24 mouse cellular contexts compared by ENCODE assay signal in genomic region chr11:75762708-75763107, GRCm38 (mm10). TPM values are rescaled to one million over a fixed set of nuclear protein-coding genes. Genes with fewer than 3 reads are reported as not detected.
DNase-seq lines count a peak whose midpoint lies in the region; ATAC-seq and TF ChIP-seq lines count a peak whose summit lies in the region.
"Had no signal": no experiment of that assay in that cellular context is flagged by ENCODE, and none has a peak within 500 bp of the region (broad histone marks: within the 10 kb centered on the region; RNA-seq: fewer than 3 reads in every experiment).

No protein-coding gene starts in this region.

- 88% methylated on average over 2 of the region's 2 CpGs for WGBS in heart, embryonic 11.5 days (ENCODE audit: insufficient replicate concordance)
- WGBS in lung, postnatal 0 days, result 65% methylated on average over 2 of the region's 2 CpGs
- 73% methylated on average over 2 of the region's 2 CpGs for WGBS in limb, embryonic 10.5 days
- WGBS in hindbrain, postnatal 0 days, result 83% methylated on average over 2 of the region's 2 CpGs

- no peak for TF ChIP-seq EP300 in lung, postnatal 0 days (IDR thresholded peaks at IDR 0.05)

- peak; percentile 85 for DNase-seq in heart, adult 11 months
- DNase-seq in lung, postnatal 0 days (ENCODE audit: low spot score), result no peak
- no peak for DNase-seq in lung, postnatal 14 days
- peak; percentile 28 for DNase-seq in limb, embryonic 10.5 days (ENCODE audit: low spot score)
- no peak for DNase-seq in hindbrain, postnatal 0 days (ENCODE audit: low spot score)
- DNase-seq: adrenal gland, postnatal 10 days; adrenal gland, postnatal 36 days; cerebellum, adult 18-20 months; cerebellum, adult 9-10 months; cerebellum, postnatal 14 days; gastrocnemius, postnatal 14 days; heart, adult 2 months; heart, postnatal 10 days; heart, postnatal 4 days had no signal

- H3K27me3 ChIP-seq in heart, embryonic 11.5 days (ENCODE audit: control insufficient read depth, insufficient read depth, low read length), result no peaks in the 10 kb centered on the region
- H3K27me3 ChIP-seq in lung, postnatal 0 days (replicated peaks; ENCODE audit: insufficient read depth, low read length), result no peaks in the 10 kb centered on the region
- no peaks in the 10 kb centered on the region for H3K27me3 ChIP-seq in limb, embryonic 10.5 days (ENCODE audit: low read depth, poor library complexity, severe bottlenecking)
- H3K27me3 ChIP-seq in hindbrain, postnatal 0 days (ENCODE audit: insufficient read depth, low read length), result no peaks in the 10 kb centered on the region
- H3K27me3 ChIP-seq: forebrain, embryonic 13.5 days; heart, embryonic 12.5 days; heart, embryonic 15.5 days; intestine, embryonic 15.5 days had no signal

- H3K4me2 ChIP-seq in heart, embryonic 11.5 days, result no peak overlapping the region
- no peak overlapping the region for H3K4me2 ChIP-seq in lung, postnatal 0 days (replicated peaks; ENCODE audit: low read depth, low read length)
- no peak overlapping the region for H3K4me2 ChIP-seq in hindbrain, postnatal 0 days (ENCODE audit: low read depth, low read length)
- H3K4me2 ChIP-seq: forebrain, embryonic 13.5 days; heart, embryonic 12.5 days; heart, embryonic 15.5 days; hindbrain, embryonic 14.5 days; intestine, embryonic 15.5 days had no signal

- no peak for TF ChIP-seq CTCF in lung, postnatal 0 days (IDR thresholded peaks at IDR 0.05)
- TF ChIP-seq CTCF in hindbrain, postnatal 0 days (IDR thresholded peaks at IDR 0.05; ENCODE audit: low read depth), result no peak

- ATAC-seq in heart, embryonic 11.5 days (replicated peaks; ENCODE audit: insufficient number of reproducible peaks, low FRiP score, low TSS enrichment), result no peak
- ATAC-seq in lung, postnatal 0 days, result peak; percentile 23
- ATAC-seq in hindbrain, postnatal 0 days, result no peak
- ATAC-seq in monocyte, adult 5-6 weeks (replicated peaks; ENCODE audit: insufficient number of reproducible peaks, low FRiP score, low TSS enrichment, poor library complexity, severe bottlenecking), result no peak
- ATAC-seq: CD4-positive, CD25-positive, alpha-beta regulatory T cell, adult 4 months; forebrain, embryonic 13.5 days; forebrain, embryonic 16.5 days; intestine, embryonic 15.5 days had no signal

- no peaks in the 10 kb centered on the region for H3K4me1 ChIP-seq in heart, embryonic 11.5 days (ENCODE audit: control insufficient read depth, insufficient read depth, low read length)
- H3K4me1 ChIP-seq in lung, postnatal 0 days (ENCODE audit: insufficient read depth, low read depth, low read length), result no peaks in the 10 kb centered on the region
- H3K4me1 ChIP-seq in limb, embryonic 10.5 days, result no peaks in the 10 kb centered on the region
- no peaks in the 10 kb centered on the region for H3K4me1 ChIP-seq in hindbrain, postnatal 0 days (ENCODE audit: insufficient read depth, low read length)
- H3K4me1 ChIP-seq: forebrain, embryonic 10.5 days; forebrain, embryonic 13.5 days; heart, embryonic 12.5 days; intestine, embryonic 15.5 days had no signal

- H3K9me3 ChIP-seq in heart, embryonic 11.5 days (replicated peaks; ENCODE audit: control insufficient read depth, low read length), result no peaks in the 10 kb centered on the region
- H3K9me3 ChIP-seq in lung, postnatal 0 days (ENCODE audit: low read length), result no peaks in the 10 kb centered on the region
- H3K9me3 ChIP-seq in limb, embryonic 10.5 days (replicated peaks), result no peaks in the 10 kb centered on the region
- H3K9me3 ChIP-seq in hindbrain, postnatal 0 days (ENCODE audit: low read length), result no peaks in the 10 kb centered on the region
- H3K9me3 ChIP-seq: forebrain, embryonic 10.5 days; forebrain, embryonic 13.5 days; heart, embryonic 12.5 days; heart, embryonic 15.5 days; intestine, embryonic 15.5 days had no signal

- no peak overlapping the region for H3K4me3 ChIP-seq in heart, embryonic 11.5 days (ENCODE audit: low read depth, low read length)
- no peak overlapping the region for H3K4me3 ChIP-seq in lung, postnatal 0 days (ENCODE audit: low read depth, low read length)
- H3K4me3 ChIP-seq in limb, embryonic 10.5 days, result no peak overlapping the region
- no peak overlapping the region for H3K4me3 ChIP-seq in hindbrain, postnatal 0 days (ENCODE audit: low read length)
- H3K4me3 ChIP-seq: forebrain, embryonic 10.5 days; forebrain, embryonic 13.5 days; heart, adult 2 months; heart, embryonic 12.5 days; heart, embryonic 15.5 days; intestine, embryonic 15.5 days had no signal

- H3K36me3 ChIP-seq in heart, embryonic 11.5 days (ENCODE audit: control insufficient read depth, insufficient read depth, low read length), result peaks cover 23% of the 10 kb centered on the region
- H3K36me3 ChIP-seq in lung, postnatal 0 days (ENCODE audit: insufficient read depth, low read length), result peaks cover 22% of the 10 kb centered on the region
- H3K36me3 ChIP-seq in limb, embryonic 10.5 days, result peaks cover 99% of the 10 kb centered on the region
- peaks cover 37% of the 10 kb centered on the region for H3K36me3 ChIP-seq in hindbrain, postnatal 0 days (ENCODE audit: insufficient read depth, low read length)

- no peak overlapping the region for H3K9ac ChIP-seq in heart, embryonic 11.5 days (ENCODE audit: low read depth, low read length)
- no peak overlapping the region for H3K9ac ChIP-seq in lung, postnatal 0 days (replicated peaks; ENCODE audit: low read depth)
- no peak overlapping the region for H3K9ac ChIP-seq in hindbrain, postnatal 0 days (replicated peaks; ENCODE audit: low read length)
- H3K9ac ChIP-seq: forebrain, embryonic 13.5 days; heart, embryonic 12.5 days; heart, embryonic 15.5 days; hindbrain, embryonic 14.5 days; intestine, embryonic 15.5 days had no signal

- no peak overlapping the region for H3K27ac ChIP-seq in heart, embryonic 11.5 days (ENCODE audit: low read depth, low read length)
- no peak overlapping the region for H3K27ac ChIP-seq in lung, postnatal 0 days (ENCODE audit: low read length)
- no peak overlapping the region for H3K27ac ChIP-seq in limb, embryonic 10.5 days
- H3K27ac ChIP-seq in hindbrain, postnatal 0 days, result no peak overlapping the region
- H3K27ac ChIP-seq: forebrain, embryonic 10.5 days; forebrain, embryonic 13.5 days; heart, adult 2 months; heart, embryonic 15.5 days; hindbrain, embryonic 14.5 days; intestine, embryonic 15.5 days had no signal

RNA-seq across cellular contexts. Expression of gene Ywhae, which starts 30.0 kb away (rescaled TPM):
- 893 and 924 TPM in 2 replicates for polyA plus RNA-seq in heart, embryonic 11.5 days (2014; fragmentation: Nextera tagmentation; extraction: Ambion mirVana)
- 453 and 499 TPM in 2 replicates for polyA plus RNA-seq in lung, postnatal 0 days (2015; fragmentation: Nextera tagmentation; extraction: Ambion mirVana)
- polyA plus RNA-seq in limb, embryonic 10.5 days (2016; fragmentation: Nextera tagmentation; extraction: Ambion mirVana), result 1,115 and 1,137 TPM in 2 replicates
- total RNA-seq in hindbrain, postnatal 0 days (2014; rRNA removed), result 181 and 188 TPM in 2 replicates
- 1,457 and 1,531 TPM in 2 replicates for polyA plus RNA-seq in hindbrain, postnatal 0 days (2015; fragmentation: Nextera tagmentation; extraction: Ambion mirVana)
- 136 to 226 TPM (median 205 TPM) in 3 replicates for total RNA-seq in monocyte, adult 5-6 weeks (2017)

RNA-seq across cellular contexts. Expression of gene Doc2b, which starts 33.1 kb away (rescaled TPM):
- 0.13 and 0.14 TPM in 2 replicates for polyA plus RNA-seq in heart, embryonic 11.5 days (2014; fragmentation: Nextera tagmentation; extraction: Ambion mirVana)
- 0.06 and 0.10 TPM in 2 replicates for polyA plus RNA-seq in lung, postnatal 0 days (2015; fragmentation: Nextera tagmentation; extraction: Ambion mirVana)
- polyA plus RNA-seq in limb, embryonic 10.5 days (2016; fragmentation: Nextera tagmentation; extraction: Ambion mirVana), result 0.06 and 0.20 TPM in 2 replicates
- 12.7 and 12.8 TPM in 2 replicates for total RNA-seq in hindbrain, postnatal 0 days (2014; rRNA removed)
- polyA plus RNA-seq in hindbrain, postnatal 0 days (2015; fragmentation: Nextera tagmentation; extraction: Ambion mirVana), result 4.0 and 4.3 TPM in 2 replicates
- total RNA-seq in monocyte, adult 5-6 weeks (2017), result not detected in 3 replicates
- polyA plus RNA-seq: CD4-positive, CD25-positive, alpha-beta regulatory T cell, adult 4 months had no signal

Comparison
In these comparisons a context has a peak if more than half of its experiments do, and no peak if none do; other contexts are left out.
1. DNase-seq: peak in heart, adult 11 months (single experiment) and limb, embryonic 10.5 days (single experiment); none in lung, postnatal 0 days (single experiment), lung, postnatal 14 days (single experiment) and hindbrain, postnatal 0 days (single experiment).